Mouse (Mus musculus) kidney, adult 2 months (tissue): Measurements from ENCODE around the gene Slc16a13.

Experiments
- CTCF ChIP-seq: fragments of 200-500 bp; conservative IDR thresholded peaks from 2 replicates; pipeline ENCODE4 v1.5.1; 2011; ENCODE audit warnings: low read depth, mild to moderate bottlenecking, control low read depth, low read length, moderate library complexity, mixed read lengths; ENCODE audit not compliant: insufficient read depth, insufficient read length
- POLR2A ChIP-seq: fragments of 200-500 bp; IDR thresholded peaks from one replicate; pipeline ENCODE4 v1.6.1; 2011; ENCODE audit warnings: low read depth, low read length, control low read depth

- TF ChIP-seq CTCF = no peak
- no peak for TF ChIP-seq POLR2A
These were observed 6.9 kb upstream of the Slc16a13 start for GRCm38 (mm10) chr11:70227661-70228245.
